Mouse (Mus musculus): ENCODE measurements around the gene Phc3. TPM values are rescaled to one million over a fixed set of nuclear protein-coding genes. Genes with fewer than 3 reads are reported as not detected.

Gene Phc3
- polyA plus RNA-seq (2014; fragmentation: Illumina TruSeq; extraction: RNeasy Lipid Tissue Mini Kit (QIAGEN cat#74804); ENCODE audit: insufficient read depth, low read depth, low replicate concordance) = 4.7 TPM

DNA sequence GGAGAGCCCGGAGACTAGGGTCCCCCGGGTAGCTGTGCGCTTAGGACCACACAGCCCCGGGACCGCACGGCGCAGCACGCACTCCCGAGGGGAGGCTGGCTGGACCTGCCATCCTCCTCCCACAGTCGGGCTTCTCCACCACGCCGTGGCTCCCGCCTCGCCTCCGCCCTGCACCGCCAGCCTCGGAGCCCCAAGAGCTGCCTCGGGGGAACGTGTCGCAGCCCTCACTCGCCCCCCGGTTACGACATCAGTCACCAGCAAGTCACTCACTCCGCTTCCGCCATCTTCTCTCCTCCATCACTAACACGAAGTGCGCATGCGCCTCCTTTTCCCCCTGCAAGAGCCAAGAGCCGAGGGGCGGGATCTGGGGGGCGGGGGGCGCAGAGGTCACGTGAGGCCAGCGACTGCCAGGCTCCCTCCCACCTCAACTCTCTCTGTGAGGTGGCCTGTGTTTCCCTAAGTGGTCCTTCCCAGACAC lies at the start of gene Phc3:
Gene Phc3 (minus strand): TSS at position 312 of the 478 bp plus-strand sequence.

DNA sequence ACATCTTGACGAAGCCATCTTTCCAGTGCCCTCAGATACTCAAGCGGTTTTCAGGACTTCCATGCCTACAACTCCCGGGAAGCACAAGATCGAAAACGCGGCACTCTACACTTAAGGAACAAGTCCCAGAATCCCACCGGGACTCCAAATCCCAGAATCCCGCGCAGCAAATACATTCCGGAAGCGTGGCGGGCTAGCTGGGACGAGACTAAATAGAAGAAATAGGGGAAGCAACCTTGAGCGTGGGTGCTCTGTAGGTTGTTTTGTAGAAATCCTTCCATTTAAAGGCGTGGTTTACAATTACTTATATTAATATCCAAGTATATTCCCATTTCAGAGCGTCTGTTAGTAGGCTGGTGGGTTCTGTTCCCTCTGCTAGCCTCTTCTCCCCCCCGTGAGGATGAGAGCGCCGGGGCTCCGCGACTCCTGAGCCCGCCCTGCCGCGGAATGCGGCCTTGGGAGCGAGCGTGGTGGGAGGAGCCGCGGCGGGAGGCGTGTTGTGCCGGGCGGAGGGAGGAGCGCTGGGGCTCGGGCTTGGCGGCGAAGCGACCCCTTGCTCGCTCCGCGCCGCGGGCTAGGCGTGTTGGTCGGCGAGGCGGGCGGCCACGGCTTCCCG lies 26.2 kb upstream of the Phc3 start, which contains the start of gene Prkci:
Gene Prkci (plus strand): TSS at position 465 of the 616 bp plus-strand sequence.

DNA sequence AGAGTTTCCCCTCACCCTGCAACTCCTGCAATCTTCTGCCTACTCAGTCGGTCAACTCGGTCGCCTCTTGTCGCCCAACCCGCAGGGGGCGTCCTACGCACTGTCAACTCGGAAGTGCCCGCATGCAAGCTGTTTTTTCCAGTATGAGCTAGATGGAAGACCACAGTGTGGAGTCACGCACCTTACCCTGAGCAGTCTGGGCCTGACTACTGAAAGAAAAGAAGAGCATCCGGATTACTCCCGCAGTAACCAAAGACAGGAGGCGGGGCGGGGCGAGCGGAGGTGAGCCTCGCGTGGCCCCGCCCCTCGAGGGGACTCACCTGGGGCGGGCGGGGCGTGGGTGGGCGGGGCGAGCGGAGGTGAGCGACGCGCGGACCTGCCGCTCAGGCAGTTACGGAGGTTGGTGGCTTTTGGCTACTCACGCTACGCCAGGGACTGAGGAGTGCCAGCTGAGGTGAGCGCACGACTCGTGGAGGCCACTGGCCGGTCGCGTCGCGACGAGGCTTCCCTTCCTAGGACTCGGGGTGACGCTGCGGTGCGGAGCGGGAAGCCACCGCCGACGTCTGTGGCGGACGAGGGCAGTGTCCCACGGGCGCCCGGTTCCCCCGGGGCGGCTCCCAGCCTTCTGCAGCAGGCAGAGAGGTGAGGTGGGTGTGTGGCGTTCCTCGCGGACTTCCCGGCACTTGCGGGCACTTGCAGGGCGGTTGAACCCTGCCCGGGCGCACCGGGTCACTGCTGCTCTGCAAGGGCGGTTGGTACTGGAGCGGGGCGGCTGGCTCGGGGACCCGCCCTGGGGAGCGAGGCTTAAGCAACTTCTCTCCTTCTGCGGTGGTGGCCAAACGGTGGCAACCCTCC lies 113.4 kb downstream of the Phc3 start, which contains the start of gene Gpr160:
Gene Gpr160 (plus strand): TSS at position 347 of the 855 bp plus-strand sequence.

Other genes with a start within 250 kb of the Phc3 start
- not detected for gene Samd7, start 223.1 kb downstream of the Phc3 start, polyA plus RNA-seq (2014; fragmentation: Illumina TruSeq; extraction: RNeasy Lipid Tissue Mini Kit (QIAGEN cat#74804); ENCODE audit: insufficient read depth, low read depth, low replicate concordance)
- gene Sec62, start 176.5 kb downstream of the Phc3 start, polyA plus RNA-seq (2014; fragmentation: Illumina TruSeq; extraction: RNeasy Lipid Tissue Mini Kit (QIAGEN cat#74804); ENCODE audit: insufficient read depth, low read depth, low replicate concordance) = 87.7 TPM
- gene Gpr160, start 113.5 kb downstream of the Phc3 start, polyA plus RNA-seq (2014; fragmentation: Illumina TruSeq; extraction: RNeasy Lipid Tissue Mini Kit (QIAGEN cat#74804); ENCODE audit: insufficient read depth, low read depth, low replicate concordance) = 4.4 TPM
- 27.5 TPM for gene Prkci, start 26.3 kb upstream of the Phc3 start, polyA plus RNA-seq (2014; fragmentation: Illumina TruSeq; extraction: RNeasy Lipid Tissue Mini Kit (QIAGEN cat#74804); ENCODE audit: insufficient read depth, low read depth, low replicate concordance)
- 14.5 TPM for gene Skil, start 125.6 kb upstream of the Phc3 start, polyA plus RNA-seq (2014; fragmentation: Illumina TruSeq; extraction: RNeasy Lipid Tissue Mini Kit (QIAGEN cat#74804); ENCODE audit: insufficient read depth, low read depth, low replicate concordance)
- 0.29 TPM for gene Cldn11, start 180.5 kb upstream of the Phc3 start, polyA plus RNA-seq (2014; fragmentation: Illumina TruSeq; extraction: RNeasy Lipid Tissue Mini Kit (QIAGEN cat#74804); ENCODE audit: insufficient read depth, low read depth, low replicate concordance)